Mouse (Mus musculus) urinary bladder, postnatal 36 days (tissue): ENCODE measurements around the gene Tmem248.

Experiments
- DNase-seq, 2 experiments: peaks; one replicate each; pipeline ENCODE4 v3.0.0; 2022; ENCODE audit warnings: low spot score in 2 of 2, mixed read lengths in 1 of 2

Gene Tmem248

GRCm38 (mm10) chr5:130257303-130257702 lies 40.4 kb downstream of the Tmem248 start:
- DNase-seq: no peak

GRCm38 (mm10) chr5:130263454-130263853 lies 46.6 kb downstream of the Tmem248 start:
- no peak for DNase-seq

GRCm38 (mm10) chr5:130264433-130265005 lies 47.6 kb downstream of the Tmem248 start:
- DNase-seq: no peak

GRCm38 (mm10) chr5:130266651-130267050 lies 49.8 kb downstream of the Tmem248 start:
- DNase-seq: no peak

- no peak for DNase-seq
These were observed 50.4 kb downstream of the Tmem248 start for GRCm38 (mm10) chr5:130267316-130267715.

GRCm38 (mm10) chr5:130268976-130269375 lies 52.1 kb downstream of the Tmem248 start:
- DNase-seq: no peak

GRCm38 (mm10) chr5:130272344-130272743 lies 55.5 kb downstream of the Tmem248 start:
- DNase-seq: no peak

- no peak for DNase-seq
These were observed 56.2 kb downstream of the Tmem248 start for GRCm38 (mm10) chr5:130273046-130273445.

GRCm38 (mm10) chr5:130275509-130275908 lies 58.6 kb downstream of the Tmem248 start:
- no peak for DNase-seq

- no peak for DNase-seq
These were observed 61.2 kb downstream of the Tmem248 start for GRCm38 (mm10) chr5:130278011-130278472.

GRCm38 (mm10) chr5:130283079-130283732 lies 66.3 kb downstream of the Tmem248 start:
- no peak for DNase-seq

- DNase-seq: no peak
These were observed 71.2 kb downstream of the Tmem248 start for GRCm38 (mm10) chr5:130288106-130288505.

GRCm38 (mm10) chr5:130290242-130290641 lies 73.4 kb downstream of the Tmem248 start:
- DNase-seq: no peak

- no peak for DNase-seq
These were observed 73.9 kb downstream of the Tmem248 start for GRCm38 (mm10) chr5:130290775-130291174.

GRCm38 (mm10) chr5:130292976-130293375 lies 76.1 kb downstream of the Tmem248 start:
- DNase-seq: no peak
